In genomic region chr5:144032491-144032890, GRCm38 (mm10) we compare ENCODE assay signal across 33 mouse cellular contexts. TPM values are rescaled to one million over a fixed set of nuclear protein-coding genes. Genes with fewer than 3 reads are reported as not detected.
A peak's percentile ranks its signal among the peaks of the same experiment; 100 is the strongest.
DNase-seq lines count a peak whose midpoint lies in the region; ATAC-seq and TF ChIP-seq lines count a peak whose summit lies in the region.
"Had no signal": no experiment of that assay in that cellular context is flagged by ENCODE, and none has a peak within 500 bp of the region (broad histone marks: within the 10 kb centered on the region; RNA-seq: fewer than 3 reads in every experiment).

No protein-coding gene starts in this region.

- DNase-seq in kidney, adult 11 months: peak; percentile 36
- no peak for DNase-seq in kidney, postnatal 10 days
- peak; percentile 15 for DNase-seq in lung, postnatal 0 days (ENCODE audit: low spot score)
- DNase-seq in lung, adult 18-20 months: no peak
- peak; percentile 24 for DNase-seq in lung, postnatal 36 days
- no peak for DNase-seq in adrenal gland, postnatal 4 days (ENCODE audit: low spot score in 2 of 2)
- no peak for DNase-seq in frontal cortex, postnatal 14 days (ENCODE audit: low spot score in 2 of 2)
- DNase-seq: adrenal gland, postnatal 10 days; cerebellum, adult 11 months; cerebellum, adult 9-10 months; cerebellum, postnatal 36 days; layer of hippocampus, adult 9-11 months; midbrain, embryonic 14.5 days; retina, postnatal 1 day; right cerebral cortex, postnatal 14 days; thymus, postnatal 25 days had no signal

- no peaks in the 10 kb centered on the region for H3K27me3 ChIP-seq in lung, postnatal 0 days (replicated peaks; ENCODE audit: insufficient read depth, low read length)
- no peaks in the 10 kb centered on the region for H3K27me3 ChIP-seq in kidney, embryonic 14.5 days (ENCODE audit: control insufficient read depth, insufficient read depth, low read length)
- H3K27me3 ChIP-seq: heart, embryonic 15.5 days; limb, embryonic 12.5 days; neural tube, embryonic 15.5 days; stomach, embryonic 15.5 days had no signal

- H3K9ac ChIP-seq in lung, postnatal 0 days (replicated peaks; ENCODE audit: low read depth): no peak overlapping the region
- no peak overlapping the region for H3K9ac ChIP-seq in kidney, embryonic 14.5 days (ENCODE audit: low read depth, low read length)
- H3K9ac ChIP-seq: heart, embryonic 15.5 days; limb, embryonic 12.5 days; neural tube, embryonic 15.5 days; stomach, embryonic 15.5 days had no signal

- H3K27ac ChIP-seq in lung, postnatal 0 days (ENCODE audit: low read length): no peak overlapping the region
- H3K27ac ChIP-seq in kidney, embryonic 14.5 days (ENCODE audit: low read depth, low read length): no peak overlapping the region
- H3K27ac ChIP-seq: heart, embryonic 15.5 days; limb, embryonic 12.5 days; neural tube, embryonic 15.5 days; stomach, embryonic 15.5 days had no signal

- H3K4me1 ChIP-seq in lung, postnatal 0 days (ENCODE audit: insufficient read depth, low read depth, low read length): no peaks in the 10 kb centered on the region
- no peaks in the 10 kb centered on the region for H3K4me1 ChIP-seq in kidney, embryonic 14.5 days (ENCODE audit: control insufficient read depth, insufficient read depth, low read length)
- H3K4me1 ChIP-seq: heart, embryonic 15.5 days; limb, embryonic 12.5 days; neural tube, embryonic 15.5 days; stomach, embryonic 15.5 days had no signal

- TF ChIP-seq CTCF in lung, postnatal 0 days (IDR thresholded peaks at IDR 0.05): no peak

- no peak for ATAC-seq in lung, postnatal 0 days
- peak; percentile 72 for ATAC-seq in kidney, embryonic 14.5 days (ENCODE audit: low FRiP score, low TSS enrichment)
- ATAC-seq: forebrain, embryonic 16.5 days; hindbrain, embryonic 16.5 days had no signal

- H3K9me3 ChIP-seq in lung, postnatal 0 days (ENCODE audit: low read length): no peaks in the 10 kb centered on the region
- H3K9me3 ChIP-seq in kidney, embryonic 14.5 days (ENCODE audit: control insufficient read depth, low read length): no peaks in the 10 kb centered on the region
- H3K9me3 ChIP-seq: G1E; heart, embryonic 15.5 days; limb, embryonic 12.5 days; neural tube, embryonic 15.5 days; stomach, embryonic 15.5 days had no signal

- no peak overlapping the region for H3K4me3 ChIP-seq in lung, postnatal 0 days (ENCODE audit: low read depth, low read length)
- H3K4me3 ChIP-seq in kidney, embryonic 14.5 days (ENCODE audit: low read length): no peak overlapping the region
- H3K4me3 ChIP-seq: erythroblast, embryonic 14.5 days; heart, embryonic 15.5 days; limb, embryonic 12.5 days; neural tube, embryonic 15.5 days; stomach, embryonic 15.5 days had no signal

- no peak overlapping the region for H3K4me2 ChIP-seq in lung, postnatal 0 days (replicated peaks; ENCODE audit: low read depth, low read length)
- no peak overlapping the region for H3K4me2 ChIP-seq in kidney, embryonic 14.5 days (replicated peaks; ENCODE audit: low read depth, low read length)
- H3K4me2 ChIP-seq: heart, embryonic 15.5 days; limb, embryonic 12.5 days; neural tube, embryonic 15.5 days; stomach, embryonic 15.5 days had no signal

- no peaks in the 10 kb centered on the region for H3K36me3 ChIP-seq in lung, postnatal 0 days (ENCODE audit: insufficient read depth, low read length)
- H3K36me3 ChIP-seq in kidney, embryonic 14.5 days (ENCODE audit: control insufficient read depth, insufficient read depth, low read length): no peaks in the 10 kb centered on the region
- H3K36me3 ChIP-seq: G1E; heart, embryonic 15.5 days; limb, embryonic 12.5 days; neural tube, embryonic 15.5 days; stomach, embryonic 15.5 days had no signal

- WGBS in lung, postnatal 0 days: 51% methylated on average over 7 of the region's 7 CpGs
- WGBS in kidney, embryonic 14.5 days: 37% methylated on average over 7 of the region's 7 CpGs

- no peak for TF ChIP-seq EP300 in lung, postnatal 0 days (IDR thresholded peaks at IDR 0.05)

RNA-seq across cellular contexts. Expression of gene Ocm, which starts 6.0 kb away (rescaled TPM):
- 0.72 and 0.95 TPM in 2 replicates for polyA plus RNA-seq in lung, postnatal 0 days (2015; fragmentation: Nextera tagmentation; extraction: Ambion mirVana)
- polyA plus RNA-seq in kidney, embryonic 14.5 days (2014; fragmentation: Nextera tagmentation; extraction: Ambion mirVana): 6.5 and 8.2 TPM in 2 replicates
- total RNA-seq in adrenal gland, postnatal 4 days (2021): not detected
- total RNA-seq: adrenal gland, postnatal 10 days; G1E; gastrocnemius, adult 8-10 months; gastrocnemius, postnatal 4 days; heart, postnatal 25 days; liver, adult 2 months; monocyte, adult 5-6 weeks had no signal
- polyA plus RNA-seq: erythroblast, embryonic 14.5 days; forebrain, embryonic 11.5 days; forebrain, embryonic 16.5 days; G1E; heart, embryonic 15.5 days; intestine, embryonic 14.5 days; limb, embryonic 12.5 days; liver, adult 2 months; liver, embryonic 16.5 days; midbrain, embryonic 14.5 days; neural tube, embryonic 15.5 days; stomach, embryonic 15.5 days had no signal

RNA-seq across cellular contexts. Expression of gene Ccz1, which starts 17.8 kb away (rescaled TPM):
- polyA plus RNA-seq in lung, postnatal 0 days (2015; fragmentation: Nextera tagmentation; extraction: Ambion mirVana): 87.4 and 98.1 TPM in 2 replicates
- polyA plus RNA-seq in kidney, embryonic 14.5 days (2014; fragmentation: Nextera tagmentation; extraction: Ambion mirVana): 85.2 and 97.1 TPM in 2 replicates
- total RNA-seq in adrenal gland, postnatal 4 days (2021): 10 to 100 TPM; 74.8 to 76.8 TPM

Comparison
In these comparisons a context has a peak if more than half of its experiments do, and no peak if none do; other contexts are left out.
1. DNase-seq: peak in kidney, adult 11 months (single experiment), lung, postnatal 0 days (single experiment) and lung, postnatal 36 days (single experiment); none in kidney, postnatal 10 days (single experiment), lung, adult 18-20 months (0 of 2), adrenal gland, postnatal 4 days (0 of 2) and frontal cortex, postnatal 14 days (0 of 2).